Mouse (Mus musculus) left cerebral cortex, postnatal 36 days (tissue): ENCODE measurements around the gene Tdpoz3. TPM values are rescaled to one million over a fixed set of nuclear protein-coding genes. Genes with fewer than 3 reads are reported as not detected.
"Not testable (repeated sequence)": the region's sequence is repeated elsewhere in the genome, so short reads cannot be mapped to it uniquely, and the experiment has no call there.

Experiments used
- DNase-seq, 2 experiments: peaks; one replicate each; pipeline ENCODE4 v3.0.0; 2021 to 2022; ENCODE audit warnings: low spot score in 2 of 2, mixed read lengths in 1 of 2
- intact Hi-C: fragments of 180-260 bp; cut with DNase I; formaldehyde crosslinking; loops from one replicate; pipeline ENCODE4 v1.15.1; 2025
- total RNA-seq, 2 experiments: library from RNA; stranded (reverse); gene quantifications; 2 replicates each; pipeline ENCODE4 v1.2.3; 2021

The Tdpoz3 gene
- total RNA-seq: not detected

DNA sequence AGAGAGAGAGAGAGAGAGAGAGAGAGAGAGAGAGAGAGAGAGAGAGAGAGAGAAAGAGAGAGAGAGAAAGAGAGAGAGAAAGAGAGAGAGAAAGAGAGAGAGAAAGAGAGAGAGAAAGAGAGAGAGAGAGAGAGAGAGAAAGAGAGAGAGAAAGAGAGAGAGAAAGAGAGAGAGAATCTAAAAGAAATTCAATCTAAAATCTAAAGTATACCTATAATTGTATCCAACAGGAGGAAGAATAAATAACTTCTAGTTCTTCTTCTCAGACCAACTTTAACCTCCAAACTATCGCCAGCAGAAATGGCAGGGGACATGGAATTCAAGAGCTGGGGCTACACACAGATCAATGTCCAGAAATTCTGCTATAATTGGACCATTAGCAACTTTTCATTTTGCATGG lies at the start of gene Tdpoz3:
Gene Tdpoz3, plus strand, starts transcription at position 301 of the 400 bp plus-strand sequence.
- DNase-seq, intact Hi-C loops: not testable (repeated sequence)

GRCm38 (mm10) chr3:93796098-93796497 lies 29.7 kb upstream of the Tdpoz3 start, which contains the start of gene Tdpoz4:
Gene Tdpoz4, plus strand, starts transcription at chr3:93796398.
- intact Hi-C loops, DNase-seq: not testable (repeated sequence)

DNA sequence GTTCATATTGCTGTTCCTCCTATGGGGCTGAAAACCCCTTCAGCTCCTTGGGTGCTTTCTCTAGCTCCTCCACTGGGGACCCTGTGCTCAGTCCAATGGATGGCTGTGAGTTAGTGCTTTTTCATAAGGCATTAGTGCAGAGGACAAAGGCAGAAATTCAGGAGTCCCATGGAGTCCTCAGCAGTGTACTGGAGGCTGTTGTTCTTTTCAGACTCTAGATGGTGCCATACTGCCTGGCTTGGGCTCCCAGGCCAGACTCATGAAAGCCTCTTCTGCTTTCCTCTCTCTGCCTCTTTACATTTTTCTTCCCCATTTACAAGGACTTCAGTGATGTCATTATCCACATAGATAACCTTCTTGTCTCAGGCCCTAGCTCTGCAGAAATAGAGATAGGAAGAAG lies 12.5 kb upstream of the Tdpoz3 start:
- intact Hi-C loops: loop anchor here (5.0 kb wide), 1 partner anchor 201 kb away; no protein-coding TSS in a partner anchor
- DNase-seq: not testable (repeated sequence)

- DNase-seq, intact Hi-C loops: not testable (repeated sequence)
Measured at GRCm38 (mm10) chr3:93858957-93859356, 33.1 kb downstream of the Tdpoz3 start.

GRCm38 (mm10) chr3:93870635-93871034 lies 44.8 kb downstream of the Tdpoz3 start:
- DNase-seq, intact Hi-C loops: not testable (repeated sequence)

Other genes starting within 250 kb of the Tdpoz3 start
- not detected for gene Tdpoz2, start 173.3 kb upstream of the Tdpoz3 start, total RNA-seq
- gene Tdpoz1, start 149.7 kb upstream of the Tdpoz3 start, total RNA-seq: not detected
- not detected for gene Gm37596, start 132.9 kb upstream of the Tdpoz3 start, total RNA-seq
- gene Gm5773, start 53.0 kb upstream of the Tdpoz3 start, total RNA-seq: not detected
- gene Tdpoz4, start 29.6 kb upstream of the Tdpoz3 start, total RNA-seq: not detected
- gene Gm9117, start 117.5 kb downstream of the Tdpoz3 start, total RNA-seq: not detected
- not detected for gene Tdpoz5, start 135.3 kb downstream of the Tdpoz3 start, total RNA-seq
- gene Gm9125, start 228.9 kb downstream of the Tdpoz3 start, total RNA-seq: not detected
- not detected for gene Gm10697, start 246.6 kb downstream of the Tdpoz3 start, total RNA-seq